Mouse (Mus musculus) embryonic fibroblast, embryonic 13.5 days (primary cell): ENCODE data around the gene Smpd3.

Experiments used
- CTCF ChIP-seq: IDR thresholded peaks from 2 replicates; pipeline ENCODE4 v1.5.1; 2011; ENCODE audit warnings: mild to moderate bottlenecking, control low read depth, low read length, moderate library complexity, borderline replicate concordance; ENCODE audit not compliant: insufficient read depth
- POLR2A ChIP-seq: IDR thresholded peaks from 2 replicates; pipeline ENCODE4 v1.6.1; 2011; ENCODE audit warnings: low read depth, mild to moderate bottlenecking, control low read depth, low read length, moderate library complexity

- TF ChIP-seq CTCF (no peak), POLR2A (no peak)
These were observed 22.0 kb upstream of the Smpd3 start for GRCm38 (mm10) chr8:106359650-106360338.
